Mouse (Mus musculus): ENCODE data around the gene Notch3. TPM values are rescaled to one million over a fixed set of nuclear protein-coding genes. Genes with fewer than 3 reads are reported as not detected.

Gene Notch3
- polyA plus RNA-seq, 1 experiment, result 8.3 TPM

DNA sequence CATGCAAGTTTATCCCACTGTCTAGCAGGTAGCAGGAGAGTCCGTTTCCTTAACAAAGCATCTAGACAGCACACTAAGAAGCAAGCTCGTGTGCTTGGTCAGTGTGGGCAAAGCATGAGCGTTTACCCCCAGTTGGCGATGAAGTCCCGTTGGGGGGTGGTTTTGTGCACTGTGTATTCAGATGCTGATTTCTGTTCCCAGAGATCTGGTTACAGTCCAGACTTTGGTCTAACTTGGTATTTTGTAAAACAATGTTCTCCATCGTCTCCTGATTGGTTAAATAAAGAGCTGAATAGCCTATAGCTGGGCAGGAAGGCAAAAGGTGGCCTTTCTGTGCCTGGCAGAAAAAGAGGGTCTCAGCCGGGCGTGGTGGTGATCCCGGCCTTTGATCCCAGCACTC, 36.1 kb downstream of the Notch3 start:
- Histone ChIP-seq H3K36me3 (ENCODE audit: control insufficient read depth, insufficient read depth, low read length) (no peaks in the 10 kb centered on the region), H3K27ac (ENCODE audit: insufficient read depth, low read depth, low read length) (no peak overlapping the region), H3K4me1 (ENCODE audit: control insufficient read depth, insufficient read depth, insufficient read length, low read length) (no peaks in the 10 kb centered on the region), H3K4me3 (ENCODE audit: low read depth, low read length) (no peak overlapping the region), H3K27me3 (ENCODE audit: control insufficient read depth, insufficient read depth, low read length) (no peaks in the 10 kb centered on the region)
- 92% methylated on average over 9 of the region's 9 CpGs for WGBS
- no peak for TF ChIP-seq POLR2A (IDR thresholded peaks at IDR 0.05; ENCODE audit: low read depth, low read length)
- no peak for TF ChIP-seq CTCF (IDR thresholded peaks at IDR 0.05; ENCODE audit: extremely low read depth, insufficient read length, insufficient replicate concordance, low read depth, low read length)

- WGBS, result 90% methylated on average over 2 of the region's 2 CpGs
- H3K4me1 ChIP-seq (ENCODE audit: control insufficient read depth, insufficient read depth, insufficient read length, low read length), result no peaks in the 10 kb centered on the region
- TF ChIP-seq CTCF (IDR thresholded peaks at IDR 0.05; ENCODE audit: extremely low read depth, insufficient read length, insufficient replicate concordance, low read depth, low read length), result no peak
- no peak for TF ChIP-seq POLR2A (IDR thresholded peaks at IDR 0.05; ENCODE audit: low read depth, low read length)
- H3K36me3 ChIP-seq (ENCODE audit: control insufficient read depth, insufficient read depth, low read length), result no peaks in the 10 kb centered on the region
- H3K4me3 ChIP-seq (ENCODE audit: low read depth, low read length), result no peak overlapping the region
- H3K27me3 ChIP-seq (ENCODE audit: control insufficient read depth, insufficient read depth, low read length), result no peaks in the 10 kb centered on the region
- no peak overlapping the region for H3K27ac ChIP-seq (ENCODE audit: insufficient read depth, low read depth, low read length)
Measured at GRCm38 (mm10) chr17:32127195-32127594, 39.5 kb downstream of the Notch3 start.

DNA sequence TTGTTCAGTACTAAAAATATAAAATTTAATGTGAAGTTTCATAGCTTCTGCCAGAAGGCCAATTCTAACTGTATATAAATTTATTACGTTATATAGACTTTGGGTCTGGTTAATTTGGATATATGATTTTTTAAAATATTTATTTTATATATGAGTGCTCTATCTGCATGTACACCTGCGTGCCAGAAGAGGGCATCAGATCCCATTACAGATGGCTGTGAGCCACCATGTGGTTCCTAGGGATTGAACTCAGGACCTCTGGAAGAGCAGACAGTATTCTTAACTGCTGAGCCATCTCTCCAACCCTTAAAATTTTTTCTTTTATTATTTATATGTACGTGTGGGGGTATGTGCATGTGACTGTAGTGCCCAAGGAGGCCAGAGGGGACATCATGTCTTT, 41.2 kb downstream of the Notch3 start:
- H3K4me3 ChIP-seq (ENCODE audit: low read depth, low read length), result no peak overlapping the region
- 91% methylated on average over 3 of the region's 3 CpGs for WGBS
- no peak overlapping the region for H3K27ac ChIP-seq (ENCODE audit: insufficient read depth, low read depth, low read length)
- H3K36me3 ChIP-seq (ENCODE audit: control insufficient read depth, insufficient read depth, low read length), result no peaks in the 10 kb centered on the region
- no peak for TF ChIP-seq CTCF (IDR thresholded peaks at IDR 0.05; ENCODE audit: extremely low read depth, insufficient read length, insufficient replicate concordance, low read depth, low read length)
- no peak for TF ChIP-seq POLR2A (IDR thresholded peaks at IDR 0.05; ENCODE audit: low read depth, low read length)
- H3K27me3 ChIP-seq (ENCODE audit: control insufficient read depth, insufficient read depth, low read length), result no peaks in the 10 kb centered on the region
- no peaks in the 10 kb centered on the region for H3K4me1 ChIP-seq (ENCODE audit: control insufficient read depth, insufficient read depth, insufficient read length, low read length)

DNA sequence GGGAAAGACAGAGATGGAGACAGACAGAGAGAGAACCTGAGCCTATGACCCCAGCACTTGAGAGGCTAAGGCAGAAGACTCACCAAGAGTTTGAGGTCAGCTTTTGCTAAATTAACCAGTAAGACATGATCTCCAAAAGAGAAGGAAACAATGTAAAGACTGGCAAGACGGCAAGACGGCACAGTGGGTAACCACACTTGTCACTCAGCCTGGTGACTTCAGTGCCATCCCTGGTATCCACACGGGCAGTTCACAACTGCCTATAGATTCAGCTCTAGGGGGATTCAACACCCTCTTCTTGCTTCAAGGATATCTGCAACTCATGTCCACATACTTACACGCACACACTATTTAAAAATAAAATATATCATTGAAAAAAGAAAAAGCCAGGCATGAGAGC, 43.1 kb downstream of the Notch3 start:
- no peaks in the 10 kb centered on the region for H3K36me3 ChIP-seq (ENCODE audit: control insufficient read depth, insufficient read depth, low read length)
- no peak overlapping the region for H3K27ac ChIP-seq (ENCODE audit: insufficient read depth, low read depth, low read length)
- 85% methylated on average over 4 of the region's 4 CpGs for WGBS
- TF ChIP-seq CTCF (IDR thresholded peaks at IDR 0.05; ENCODE audit: extremely low read depth, insufficient read length, insufficient replicate concordance, low read depth, low read length) (no peak), POLR2A (IDR thresholded peaks at IDR 0.05; ENCODE audit: low read depth, low read length) (no peak)
- no peaks in the 10 kb centered on the region for H3K4me1 ChIP-seq (ENCODE audit: control insufficient read depth, insufficient read depth, insufficient read length, low read length)
- H3K4me3 ChIP-seq (ENCODE audit: low read depth, low read length), result no peak overlapping the region
- H3K27me3 ChIP-seq (ENCODE audit: control insufficient read depth, insufficient read depth, low read length), result no peaks in the 10 kb centered on the region

- H3K27ac ChIP-seq (ENCODE audit: insufficient read depth, low read depth, low read length), result no peak overlapping the region
Measured at GRCm38 (mm10) chr17:32122587-32122970, 44.1 kb downstream of the Notch3 start.

DNA sequence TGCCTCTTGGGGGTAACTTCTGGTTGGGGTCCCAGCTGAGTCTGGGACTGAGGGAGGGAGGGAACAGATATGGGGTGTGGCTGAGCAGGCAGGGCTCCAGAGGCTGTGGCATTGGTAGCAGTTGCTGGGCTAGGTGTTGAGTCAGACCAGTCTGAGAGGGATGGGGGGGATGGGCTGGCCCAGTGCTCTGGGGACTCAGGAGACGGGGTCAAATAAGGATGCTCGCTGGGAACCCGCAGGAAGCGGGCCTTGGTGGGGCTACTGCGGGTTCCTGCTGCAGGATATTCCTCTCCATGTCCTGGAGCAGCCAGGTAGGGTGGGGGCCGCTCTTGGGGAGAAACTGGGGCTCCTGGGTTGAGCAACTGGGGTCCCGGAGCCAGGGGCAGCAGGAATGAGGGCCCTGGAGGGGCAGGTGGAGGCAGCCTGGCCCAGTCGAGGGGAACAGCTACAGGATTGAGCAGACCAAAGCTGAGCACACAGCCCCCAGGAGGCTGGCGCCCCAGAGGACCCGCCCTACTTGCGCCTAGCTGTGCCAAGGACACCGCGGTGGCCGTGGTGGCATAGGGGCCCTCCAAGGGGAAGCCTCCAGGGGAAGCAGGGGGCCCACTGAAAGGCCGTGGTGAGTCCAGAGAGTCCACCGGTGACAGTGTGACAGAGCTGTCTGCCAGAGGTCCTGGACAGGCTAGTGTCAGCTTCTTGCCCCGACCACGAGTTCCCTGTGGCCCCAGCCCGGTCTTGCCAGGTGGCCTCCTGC, 44.6 kb downstream of the Notch3 start:
- H3K27me3 ChIP-seq (ENCODE audit: control insufficient read depth, insufficient read depth, low read length), result no peaks in the 10 kb centered on the region
- no peak overlapping the region for H3K27ac ChIP-seq (ENCODE audit: insufficient read depth, low read depth, low read length)
- no peak overlapping the region for H3K4me3 ChIP-seq (ENCODE audit: low read depth, low read length)
- TF ChIP-seq POLR2A (IDR thresholded peaks at IDR 0.05; ENCODE audit: low read depth, low read length) (no peak), CTCF (IDR thresholded peaks at IDR 0.05; ENCODE audit: extremely low read depth, insufficient read length, insufficient replicate concordance, low read depth, low read length) (no peak)
- 70% methylated on average over 19 of the region's 19 CpGs for WGBS
- peaks cover 9% of the 10 kb centered on the region for H3K4me1 ChIP-seq (ENCODE audit: control insufficient read depth, insufficient read depth, insufficient read length, low read length)
- no peaks in the 10 kb centered on the region for H3K36me3 ChIP-seq (ENCODE audit: control insufficient read depth, insufficient read depth, low read length)

More at GRCm38 (mm10) chr17:32122587-32122970, 44.1 kb downstream of the Notch3 start:
- Histone ChIP-seq H3K4me1 (ENCODE audit: control insufficient read depth, insufficient read depth, insufficient read length, low read length) (peaks cover 4% of the 10 kb centered on the region), H3K4me3 (ENCODE audit: low read depth, low read length) (no peak overlapping the region), H3K36me3 (ENCODE audit: control insufficient read depth, insufficient read depth, low read length) (no peaks in the 10 kb centered on the region), H3K27me3 (ENCODE audit: control insufficient read depth, insufficient read depth, low read length) (no peaks in the 10 kb centered on the region)
- whole genome bisulfite sequencing, result 79% methylated on average over 14 of the region's 14 CpGs
- no peak for TF ChIP-seq POLR2A (IDR thresholded peaks at IDR 0.05; ENCODE audit: low read depth, low read length)
- TF ChIP-seq CTCF (IDR thresholded peaks at IDR 0.05; ENCODE audit: extremely low read depth, insufficient read length, insufficient replicate concordance, low read depth, low read length), result no peak

DNA sequence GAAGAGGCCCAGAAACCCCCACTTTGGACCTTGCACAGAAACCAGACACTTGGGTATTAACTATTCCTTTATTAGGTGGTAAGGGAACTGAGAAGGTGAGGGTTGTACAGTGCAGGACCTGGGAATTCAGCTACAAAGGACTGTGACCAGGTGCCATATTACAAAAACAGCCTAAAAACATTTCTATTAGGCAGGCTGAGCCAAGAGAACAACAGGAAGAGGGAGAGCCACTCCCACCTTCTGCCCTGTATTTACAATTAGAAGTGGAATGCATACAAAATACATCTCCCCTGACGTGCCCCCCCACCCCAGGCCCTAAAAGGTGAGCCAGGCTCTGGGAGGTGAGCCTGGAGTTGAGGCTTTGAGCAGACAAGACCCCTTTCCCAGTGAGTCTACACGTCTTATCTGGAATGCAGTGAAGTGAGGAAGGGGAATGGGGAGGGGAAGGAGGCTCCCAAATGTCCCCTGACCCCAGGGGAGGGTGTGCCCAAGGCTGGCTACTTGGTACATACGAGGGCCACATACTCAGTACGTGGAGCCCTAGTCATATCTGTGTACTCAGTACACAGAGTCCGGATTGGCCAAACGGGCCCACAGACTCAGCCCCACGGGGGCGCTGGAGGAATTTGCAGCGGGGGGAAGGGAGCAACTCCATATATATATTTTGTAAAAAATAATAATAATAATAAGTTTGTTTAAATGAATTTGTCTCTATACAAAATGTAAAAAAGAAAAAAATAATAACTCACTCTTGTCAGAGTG, 45.7 kb downstream of the Notch3 start:
- H3K36me3 ChIP-seq (ENCODE audit: control insufficient read depth, insufficient read depth, low read length), result no peaks in the 10 kb centered on the region
- 69% methylated on average over 9 of the region's 9 CpGs for WGBS

More for the DNA sequence above, 45.7 kb downstream of the Notch3 start:
- H3K27me3 ChIP-seq (ENCODE audit: control insufficient read depth, insufficient read depth, low read length), result no peaks in the 10 kb centered on the region
- H3K4me1 ChIP-seq (ENCODE audit: control insufficient read depth, insufficient read depth, insufficient read length, low read length), result peaks cover 11% of the 10 kb centered on the region
- H3K4me3 ChIP-seq (ENCODE audit: low read depth, low read length), result no peak overlapping the region
- TF ChIP-seq POLR2A (IDR thresholded peaks at IDR 0.05; ENCODE audit: low read depth, low read length) (no peak), CTCF (IDR thresholded peaks at IDR 0.05; ENCODE audit: extremely low read depth, insufficient read length, insufficient replicate concordance, low read depth, low read length) (no peak)
- H3K27ac ChIP-seq (ENCODE audit: insufficient read depth, low read depth, low read length), result no peak overlapping the region

Data from small intestine, adult 2 months (tissue).